Mouse (Mus musculus): ENCODE results near the gene Plekhn1. TPM values are rescaled to one million over a fixed set of nuclear protein-coding genes. Genes with fewer than 3 reads are reported as not detected.

The Plekhn1 gene
- 7.3 and 8.4 TPM in 2 replicates for polyA plus RNA-seq (2012; rRNA removed)

GRCm38 (mm10) chr4:156234701-156235213 is at the start of gene Plekhn1:
Gene Plekhn1 (minus strand): TSS chr4:156234857.

GRCm38 (mm10) chr4:156255078-156255839 is 20.6 kb upstream of the Plekhn1 start, which contains the start of gene Samd11:
Gene Samd11 (minus strand): TSS chr4:156255657.

DNA sequence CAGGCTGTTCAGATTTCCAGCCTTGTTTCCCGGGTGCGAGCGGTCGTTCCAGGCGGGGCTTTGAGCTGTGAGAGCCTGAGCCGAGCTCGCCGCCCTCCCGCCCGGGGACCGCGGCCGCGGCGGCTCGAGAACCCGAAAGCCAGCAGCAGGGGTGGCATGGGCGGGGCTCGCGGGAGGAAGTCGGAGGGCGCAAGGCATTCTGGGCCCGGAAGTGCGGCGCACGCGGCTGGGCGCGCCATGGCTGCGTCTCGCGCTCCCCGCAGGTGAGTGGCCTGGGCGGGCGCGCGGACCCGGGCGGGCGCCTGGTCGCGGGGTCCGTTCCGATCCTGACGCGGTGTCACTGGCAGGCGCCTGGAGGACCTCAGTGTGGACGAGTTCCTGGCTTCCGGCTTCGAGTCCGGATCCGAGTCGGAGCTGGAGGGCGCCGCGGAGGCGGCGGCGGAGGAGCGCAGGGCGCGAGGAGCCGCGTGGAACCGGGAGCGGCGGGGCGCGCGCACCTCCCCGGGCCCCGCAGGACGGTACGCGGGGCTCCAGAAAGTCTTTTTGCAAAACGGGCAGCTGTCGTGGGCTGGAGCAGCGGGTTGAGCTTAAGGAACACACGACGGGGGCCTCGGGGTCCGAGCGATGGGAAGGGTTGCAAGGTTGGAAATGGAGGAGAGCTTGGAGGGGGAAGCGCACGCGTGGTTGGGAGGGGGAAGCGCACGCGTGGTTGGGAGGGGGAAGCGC is 1.3 kb upstream of the Plekhn1 start, which contains the start of gene Noc2l:
Gene Noc2l (plus strand): TSS at position 203 of the 726 bp plus-strand sequence.

GRCm38 (mm10) chr4:156215649-156216048 is 19.0 kb downstream of the Plekhn1 start, which contains the start of gene Perm1:
Gene Perm1 (plus strand): TSS chr4:156215868.

DNA sequence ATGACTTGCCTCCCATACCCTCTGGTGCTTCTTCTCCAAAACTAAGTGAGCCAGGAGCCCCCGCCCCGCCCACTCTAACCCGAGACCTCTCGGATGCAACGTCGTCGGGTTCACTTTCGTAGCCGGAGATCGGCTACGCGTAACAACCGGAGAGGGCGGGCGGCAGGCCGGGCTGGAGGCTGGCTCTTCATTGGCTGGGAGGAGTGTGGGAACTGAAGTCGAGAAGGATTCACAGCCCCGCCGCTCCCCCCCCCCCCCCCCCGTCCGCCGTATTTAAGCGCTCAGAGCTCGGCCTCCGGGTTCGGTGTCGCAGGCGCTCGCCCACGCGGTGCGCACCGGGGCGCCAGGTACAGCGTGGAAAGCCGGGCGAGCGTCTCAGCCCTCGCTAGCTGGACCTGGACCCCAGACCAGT is 31.6 kb downstream of the Plekhn1 start, which contains the start of gene AW011738:
Gene AW011738 (plus strand): TSS at position 304 of the 412 bp plus-strand sequence.

GRCm38 (mm10) chr4:156200623-156201475 is 33.8 kb downstream of the Plekhn1 start, which contains the start of gene Isg15:
Gene Isg15 (minus strand): TSS chr4:156200818.

DNA sequence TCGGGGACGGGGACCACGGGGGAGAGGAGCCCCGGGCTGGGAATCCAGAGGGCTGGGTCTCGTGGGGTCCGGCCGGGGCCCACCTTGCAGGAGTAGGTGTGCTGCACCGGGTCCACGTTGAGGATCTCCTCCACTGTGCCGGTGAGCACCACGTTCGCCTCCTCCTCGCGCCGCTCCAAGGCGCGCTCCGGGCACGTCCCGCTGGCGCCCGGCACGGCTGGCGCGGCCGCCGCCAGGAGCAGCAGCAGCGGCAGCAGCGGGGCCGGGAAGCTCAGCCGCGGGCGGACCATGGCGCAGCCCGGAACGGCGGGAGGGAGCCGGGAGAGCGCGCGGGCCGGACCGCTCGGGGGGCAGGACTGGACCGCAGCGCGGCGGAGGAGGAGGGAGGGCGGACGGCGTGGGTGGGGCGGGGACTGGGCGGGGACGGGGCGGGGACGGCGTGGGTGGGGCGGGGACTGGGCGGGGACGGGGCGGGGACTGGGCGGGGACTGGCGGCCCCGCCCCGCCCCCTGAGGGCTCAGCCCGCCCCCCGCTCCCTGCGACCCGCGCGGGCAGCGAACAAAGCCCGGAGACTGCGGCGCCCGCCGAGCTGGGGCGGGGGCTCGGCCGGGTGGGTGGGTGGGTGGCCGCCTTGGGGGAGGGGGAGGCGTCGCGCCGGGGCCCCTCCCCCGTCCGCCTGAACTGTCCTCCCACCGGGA is 37.4 kb downstream of the Plekhn1 start, which contains the start of gene Agrn:
Gene Agrn (minus strand): TSS at position 358 of the 698 bp plus-strand sequence.

Other genes starting within 250 kb of the Plekhn1 start
- 2.4 TPM in 2 replicates for gene B3galt6, start 242.2 kb downstream of the Plekhn1 start, polyA plus RNA-seq (2012; rRNA removed)
- gene Sdf4, start 242.0 kb downstream of the Plekhn1 start, polyA plus RNA-seq (2012; rRNA removed), result 36.5 and 36.9 TPM in 2 replicates
- 0.71 and 1.2 TPM in 2 replicates for gene Tnfrsf4, start 221.0 kb downstream of the Plekhn1 start, polyA plus RNA-seq (2012; rRNA removed)
- gene Tnfrsf18, start 208.7 kb downstream of the Plekhn1 start, polyA plus RNA-seq (2012; rRNA removed), result 0.54 and 0.59 TPM in 2 replicates
- gene Ttll10, start 175.4 kb downstream of the Plekhn1 start, polyA plus RNA-seq (2012; rRNA removed), result 0.67 and 0.83 TPM in 2 replicates
- 9.1 and 9.9 TPM in 2 replicates for gene 9430015G10Rik, start 124.9 kb downstream of the Plekhn1 start, polyA plus RNA-seq (2012; rRNA removed)
- 0.14 and 0.21 TPM in 2 replicates for gene Rnf223, start 104.3 kb downstream of the Plekhn1 start, polyA plus RNA-seq (2012; rRNA removed)
- gene Agrn, start 37.4 kb downstream of the Plekhn1 start, polyA plus RNA-seq (2012; rRNA removed), result 19.8 and 22.7 TPM in 2 replicates
- 100 and 213 TPM in 2 replicates for gene Isg15, start 34.0 kb downstream of the Plekhn1 start, polyA plus RNA-seq (2012; rRNA removed)
- gene AW011738, start 31.6 kb downstream of the Plekhn1 start, polyA plus RNA-seq (2012; rRNA removed), result 2.5 and 3.4 TPM in 2 replicates
- 0.12 TPM in 2 replicates for gene Perm1, start 19.0 kb downstream of the Plekhn1 start, polyA plus RNA-seq (2012; rRNA removed)
- 38.7 and 42.0 TPM in 2 replicates for gene Noc2l, start 1.2 kb upstream of the Plekhn1 start, polyA plus RNA-seq (2012; rRNA removed)
- gene Samd11, start 20.8 kb upstream of the Plekhn1 start, polyA plus RNA-seq (2012; rRNA removed), result 25.0 and 28.5 TPM in 2 replicates
- gene Vmn2r-ps159, start 96.2 kb upstream of the Plekhn1 start, polyA plus RNA-seq (2012; rRNA removed), result not detected in 2 replicates

Measured in liver, embryonic 18 days (tissue).